Mouse (Mus musculus) kidney, adult 2 months (tissue): Measurements from ENCODE around the gene Cdr2l.

ENCODE experiments used
- CTCF ChIP-seq: fragments of 200-500 bp; conservative IDR thresholded peaks from 2 replicates; pipeline ENCODE4 v1.5.1; 2011; ENCODE audit warnings: low read depth, mild to moderate bottlenecking, control low read depth, low read length, moderate library complexity, mixed read lengths; ENCODE audit not compliant: insufficient read depth, insufficient read length
- POLR2A ChIP-seq: fragments of 200-500 bp; IDR thresholded peaks from one replicate; pipeline ENCODE4 v1.6.1; 2011; ENCODE audit warnings: low read depth, low read length, control low read depth

GRCm38 (mm10) chr11:115381276-115381675 lies 440 bp upstream of the Cdr2l start:
- no peak for TF ChIP-seq CTCF
- TF ChIP-seq POLR2A: no peak
